Mouse (Mus musculus) heart, postnatal 0 days (tissue): Measurements from ENCODE around the gene Lhfp.

Experiments
- CTCF ChIP-seq: IDR thresholded peaks from 2 replicates; pipeline ENCODE4 v1.5.1; 2016; ENCODE audit warnings: antibody characterized with exemption, control low read depth, low read depth
- EP300 ChIP-seq: IDR thresholded peaks from 2 replicates; pipeline ENCODE4 v1.6.1; 2016; ENCODE audit warnings: antibody characterized with exemption, low read depth

DNA sequence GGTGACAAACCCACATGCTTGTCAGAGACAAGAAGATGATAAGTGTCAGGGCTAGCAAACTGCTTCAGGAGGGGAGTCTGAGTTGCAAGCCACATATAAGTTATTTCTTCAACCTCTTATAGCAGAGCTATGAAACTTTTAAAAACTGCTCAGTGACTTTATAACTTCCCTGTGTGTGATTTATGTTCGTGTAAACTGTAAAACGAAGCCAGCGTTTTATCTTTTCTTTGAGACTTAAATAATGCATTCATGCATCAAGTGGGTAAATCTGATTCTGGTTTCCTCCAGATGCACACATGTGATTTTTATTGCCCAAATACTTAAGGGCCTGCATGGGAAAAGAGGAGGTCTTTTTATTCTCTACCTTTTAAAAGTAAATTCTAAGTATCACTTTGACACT, 161.4 kb downstream of the Lhfp start:
- TF ChIP-seq CTCF (no peak), EP300 (no peak)
